Mouse (Mus musculus): ENCODE results near the gene Xndc1. TPM values are rescaled to one million over a fixed set of nuclear protein-coding genes. Genes with fewer than 3 reads are reported as not detected.

The Xndc1 gene
- polyA plus RNA-seq, 1 experiment from 2014 or later: 40.3 TPM

GRCm38 (mm10) chr7:102084041-102084696 lies 18.9 kb downstream of the Xndc1 start:
- ATAC-seq (replicated peaks): no peak
- H3K9me3 ChIP-seq: no peaks in the 10 kb centered on the region
- H3K36me3 ChIP-seq: peaks cover 52% of the 10 kb centered on the region
- no peak overlapping the region for H3K9ac ChIP-seq (replicated peaks)
- no peak overlapping the region for H3K4me2 ChIP-seq (replicated peaks)
- no peaks in the 10 kb centered on the region for H3K27me3 ChIP-seq
- H3K4me1 ChIP-seq: no peaks in the 10 kb centered on the region
- WGBS: 91% methylated on average over 26 of the region's 26 CpGs
- no peak overlapping the region for H3K4me3 ChIP-seq
- H3K27ac ChIP-seq (replicated peaks): no peak overlapping the region

DNA sequence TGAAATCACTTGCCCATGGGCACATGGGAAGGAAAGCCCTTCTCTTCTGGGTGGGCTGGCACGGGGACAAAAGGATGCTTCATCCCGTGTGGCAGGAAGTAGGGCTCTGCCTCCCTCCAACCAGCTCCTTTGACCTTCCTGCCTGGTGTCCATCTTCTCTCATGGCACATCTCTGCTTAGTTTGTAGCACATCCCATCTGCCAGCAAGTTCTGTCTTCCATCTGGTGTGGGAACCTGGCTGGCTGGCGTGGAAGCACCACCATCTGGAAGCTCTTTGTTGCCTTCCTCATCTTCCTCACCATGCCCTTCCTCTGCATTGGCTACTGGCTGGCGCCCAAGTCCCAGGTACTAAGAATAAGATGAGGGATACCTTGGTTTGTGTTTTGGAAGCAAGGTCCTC lies 22.0 kb downstream of the Xndc1 start:
- Histone ChIP-seq H3K4me2 (replicated peaks) (no peak overlapping the region), H3K27me3 (no peaks in the 10 kb centered on the region), H3K9ac (replicated peaks) (no peak overlapping the region), H3K9me3 (no peaks in the 10 kb centered on the region), H3K4me3 (no peak overlapping the region), H3K4me1 (no peaks in the 10 kb centered on the region), H3K27ac (replicated peaks) (no peak overlapping the region), H3K36me3 (peaks cover 29% of the 10 kb centered on the region)
- WGBS: 91% methylated on average over 4 of the region's 4 CpGs
- ATAC-seq (replicated peaks): no peak

- 0 out of 2 replicates have a peak, but pooled peaks cover 6% of the 10 kb centered on the region for H3K27me3 ChIP-seq
- no peaks in the 10 kb centered on the region for H3K9me3 ChIP-seq
- peaks cover 15% of the 10 kb centered on the region for H3K4me1 ChIP-seq
- WGBS: 4% methylated on average over 30 of the region's 30 CpGs
- H3K9ac ChIP-seq (replicated peaks): no peak overlapping the region
- ATAC-seq (replicated peaks): peak; percentile 57; the same call in 1 of the 2 replicates
- H3K27ac ChIP-seq (replicated peaks): no peak overlapping the region
- H3K4me2 ChIP-seq (replicated peaks): peak overlapping the region; percentile 41
- no peaks in the 10 kb centered on the region for H3K36me3 ChIP-seq
- H3K4me3 ChIP-seq: peak overlapping the region; percentile 20
Measured at GRCm38 (mm10) chr7:102099760-102100661, 34.7 kb downstream of the Xndc1 start.

DNA sequence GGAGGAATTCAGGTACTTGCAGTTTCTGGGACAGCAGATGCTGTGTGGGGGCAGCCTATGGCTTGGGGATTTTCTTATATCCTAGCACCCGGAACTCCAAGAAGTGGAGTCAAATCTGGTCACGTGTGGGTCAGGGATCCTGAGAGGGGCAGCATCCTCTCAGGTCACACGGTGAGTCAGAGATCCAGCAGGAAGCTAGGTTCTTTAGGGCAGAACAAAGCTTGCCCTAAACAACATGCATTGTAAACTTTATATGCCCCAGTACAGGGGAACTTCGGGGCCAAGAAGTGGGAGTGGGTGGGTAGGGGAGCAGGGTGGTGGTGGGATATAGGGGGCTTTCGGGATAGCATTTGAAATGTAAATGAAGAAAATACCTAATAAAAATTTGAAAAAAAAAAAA lies 35.6 kb downstream of the Xndc1 start:
- no peak overlapping the region for H3K9ac ChIP-seq (replicated peaks)
- no peak overlapping the region for H3K27ac ChIP-seq (replicated peaks)
- no peak overlapping the region for H3K4me2 ChIP-seq (replicated peaks)
- H3K4me1 ChIP-seq: peaks cover 15% of the 10 kb centered on the region
- H3K4me3 ChIP-seq: no peak overlapping the region
- ATAC-seq (replicated peaks): no peak
- H3K27me3 ChIP-seq: 0 out of 2 replicates have a peak, but pooled peaks cover 6% of the 10 kb centered on the region
- 62% methylated on average over 5 of the region's 5 CpGs for WGBS
- H3K9me3 ChIP-seq: no peaks in the 10 kb centered on the region
- H3K36me3 ChIP-seq: no peaks in the 10 kb centered on the region

DNA sequence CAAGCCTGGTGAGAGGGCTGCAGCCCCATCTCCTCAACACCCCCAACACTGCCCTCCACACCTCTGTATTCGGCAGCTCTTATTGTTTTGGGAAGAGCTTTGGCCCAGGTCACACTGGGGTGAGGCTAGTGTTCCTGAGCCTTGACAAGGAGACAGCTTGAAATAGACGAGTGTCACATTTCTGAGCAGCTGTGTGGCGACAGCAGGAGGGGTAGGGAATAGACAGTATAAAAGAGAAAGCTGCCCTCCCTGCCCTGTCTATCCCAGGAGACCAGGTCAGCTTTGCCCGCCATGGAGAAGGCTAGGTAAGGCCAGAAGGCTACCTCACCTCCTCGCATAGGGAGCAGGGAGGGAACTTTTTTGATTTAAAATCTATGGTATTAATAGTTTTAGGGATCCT lies 36.2 kb downstream of the Xndc1 start, which contains the start of gene Art1:
TSS of gene Art1 (plus strand) at position 257 of the 400 bp plus-strand sequence.
- H3K36me3 ChIP-seq: no peaks in the 10 kb centered on the region
- no peak within 1 kb of the TSS for H3K4me2 ChIP-seq (replicated peaks)
- no peak for ATAC-seq (replicated peaks)
- no peak within 1 kb of the TSS for H3K9ac ChIP-seq (replicated peaks)
- H3K4me3 ChIP-seq: no peak within 1 kb of the TSS
- 46% methylated on average over 5 of the region's 5 CpGs for WGBS
- H3K27me3 ChIP-seq: 0 out of 2 replicates have a peak, but pooled peaks cover 6% of the 10 kb centered on the region
- H3K9me3 ChIP-seq: no peaks in the 10 kb centered on the region
- no peak within 1 kb of the TSS for H3K27ac ChIP-seq (replicated peaks)
- peaks cover 15% of the 10 kb centered on the region for H3K4me1 ChIP-seq

DNA sequence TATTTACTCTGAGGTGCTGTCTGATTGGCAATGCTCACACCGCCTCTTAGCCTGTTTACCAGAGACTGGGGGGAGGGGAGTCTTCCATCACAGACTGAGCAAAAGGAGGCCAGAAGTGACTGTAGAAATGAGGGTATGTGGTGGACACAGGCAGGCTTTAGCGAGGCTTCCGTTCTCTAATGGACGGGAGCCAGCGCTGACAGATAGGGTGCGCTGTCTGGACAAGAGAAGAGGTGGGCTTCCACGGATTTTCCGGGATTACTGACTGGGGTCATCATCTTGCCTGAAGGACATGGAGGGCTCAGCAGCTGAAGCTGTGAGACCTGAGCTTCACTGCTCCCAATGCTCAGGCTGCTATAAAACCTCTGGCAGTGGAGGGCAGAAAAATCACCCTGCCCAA lies 36.9 kb downstream of the Xndc1 start:
- Histone ChIP-seq H3K4me3 (no peak overlapping the region), H3K27ac (replicated peaks) (no peak overlapping the region), H3K9me3 (no peaks in the 10 kb centered on the region), H3K4me2 (replicated peaks) (no peak overlapping the region), H3K9ac (replicated peaks) (no peak overlapping the region), H3K4me1 (peaks cover 23% of the 10 kb centered on the region), H3K36me3 (no peaks in the 10 kb centered on the region), H3K27me3 (0 out of 2 replicates have a peak, but pooled peaks cover 6% of the 10 kb centered on the region)
- ATAC-seq (replicated peaks): no peak
- 54% methylated on average over 8 of the region's 8 CpGs for WGBS

DNA sequence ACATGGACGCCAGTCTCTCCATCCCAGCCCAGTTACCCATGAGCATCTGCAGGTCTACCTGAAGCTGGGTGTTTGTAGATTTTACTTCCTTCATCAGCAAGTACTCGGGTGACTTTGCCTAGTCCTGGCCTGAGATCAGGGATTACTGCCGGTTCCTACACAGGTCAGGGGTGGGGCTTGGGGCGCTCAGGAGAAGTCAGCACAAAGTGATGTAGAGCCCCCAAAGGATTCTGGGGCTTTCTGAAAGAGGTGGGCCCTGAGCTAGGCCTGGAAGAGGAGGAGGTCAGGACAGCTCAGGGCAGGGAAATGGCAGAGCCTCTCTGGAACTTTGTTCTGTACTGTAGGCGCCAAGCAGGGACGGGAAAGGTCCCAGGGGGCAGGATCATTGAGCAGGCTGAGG lies 37.4 kb downstream of the Xndc1 start:
- no peak for ATAC-seq (replicated peaks)
- H3K9ac ChIP-seq (replicated peaks): no peak overlapping the region
- no peak overlapping the region for H3K4me3 ChIP-seq
- no peaks in the 10 kb centered on the region for H3K9me3 ChIP-seq
- H3K4me1 ChIP-seq: peaks cover 24% of the 10 kb centered on the region
- H3K36me3 ChIP-seq: no peaks in the 10 kb centered on the region
- WGBS: 46% methylated on average over 6 of the region's 6 CpGs
- no peak overlapping the region for H3K4me2 ChIP-seq (replicated peaks)
- H3K27ac ChIP-seq (replicated peaks): no peak overlapping the region
- 0 out of 2 replicates have a peak, but pooled peaks cover 6% of the 10 kb centered on the region for H3K27me3 ChIP-seq

DNA sequence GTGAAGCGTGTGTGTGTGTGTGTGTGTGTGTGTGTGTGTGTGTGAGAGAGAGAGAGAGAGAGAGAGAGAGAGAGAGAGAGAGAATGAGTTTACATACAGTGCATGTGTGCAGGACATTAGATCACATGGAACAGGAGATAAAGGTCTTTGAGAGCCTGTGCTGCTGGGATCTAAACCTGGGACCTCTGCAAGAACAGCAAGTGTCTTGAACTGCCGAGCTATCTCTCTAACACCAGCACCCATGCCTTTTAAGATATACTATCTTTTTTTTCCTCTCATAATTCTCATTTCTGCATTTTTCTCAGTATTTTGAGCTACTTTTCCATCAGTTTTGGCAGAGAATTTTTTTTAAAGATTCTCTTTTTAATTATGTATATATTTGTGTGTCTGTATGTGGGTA lies 38.2 kb downstream of the Xndc1 start:
- Histone ChIP-seq H3K9me3 (no peaks in the 10 kb centered on the region), H3K9ac (replicated peaks) (no peak overlapping the region), H3K4me3 (no peak overlapping the region), H3K36me3 (no peaks in the 10 kb centered on the region), H3K4me2 (replicated peaks) (no peak overlapping the region), H3K4me1 (peaks cover 24% of the 10 kb centered on the region), H3K27ac (replicated peaks) (no peak overlapping the region), H3K27me3 (0 out of 2 replicates have a peak, but pooled peaks cover 6% of the 10 kb centered on the region)
- ATAC-seq (replicated peaks): no peak
- 88% methylated on average over 2 of the region's 2 CpGs for WGBS

DNA sequence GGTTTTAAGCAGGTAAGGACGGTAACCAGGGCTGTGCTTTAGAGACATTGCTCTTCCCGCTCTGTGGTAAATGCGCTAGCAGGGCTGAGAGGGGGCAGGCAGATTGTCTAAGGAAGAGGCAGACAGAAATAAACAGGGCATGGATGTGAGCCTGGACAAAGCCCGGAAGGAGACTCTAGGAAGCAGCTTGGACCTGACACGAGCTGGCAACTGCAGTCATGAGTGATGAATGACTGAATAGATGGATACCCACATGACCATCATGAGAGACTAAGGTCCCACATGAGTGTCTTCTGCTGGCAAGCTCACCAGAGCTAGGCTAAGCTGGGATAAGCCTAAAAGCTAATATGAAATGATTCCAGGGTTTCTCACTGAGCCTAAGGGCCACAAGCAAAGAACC lies 38.8 kb downstream of the Xndc1 start:
- Histone ChIP-seq H3K4me3 (no peak overlapping the region), H3K27me3 (0 out of 2 replicates have a peak, but pooled peaks cover 3% of the 10 kb centered on the region), H3K9me3 (no peaks in the 10 kb centered on the region), H3K27ac (replicated peaks) (no peak overlapping the region), H3K4me2 (replicated peaks) (no peak overlapping the region), H3K9ac (replicated peaks) (no peak overlapping the region), H3K36me3 (no peaks in the 10 kb centered on the region), H3K4me1 (peaks cover 24% of the 10 kb centered on the region)
- 74% methylated on average over 5 of the region's 5 CpGs for WGBS
- ATAC-seq (replicated peaks): no peak

GRCm38 (mm10) chr7:102106700-102107141 lies 41.4 kb downstream of the Xndc1 start:
- H3K36me3 ChIP-seq: no peaks in the 10 kb centered on the region
- H3K4me1 ChIP-seq: peaks cover 8% of the 10 kb centered on the region; the same call in 1 of the 2 replicates
- H3K27me3 ChIP-seq: no peaks in the 10 kb centered on the region
- no peak overlapping the region for H3K9ac ChIP-seq (replicated peaks)
- 24% methylated on average over 23 of the region's 23 CpGs for WGBS
- H3K4me3 ChIP-seq: peak overlapping the region; percentile 21
- no peaks in the 10 kb centered on the region for H3K9me3 ChIP-seq
- H3K4me2 ChIP-seq (replicated peaks): peak overlapping the region; percentile 42
- ATAC-seq (replicated peaks): no peak
- no peak overlapping the region for H3K27ac ChIP-seq (replicated peaks)

GRCm38 (mm10) chr7:102108206-102108605 lies 42.9 kb downstream of the Xndc1 start:
- H3K9me3 ChIP-seq: no peaks in the 10 kb centered on the region
- H3K4me3 ChIP-seq: no peak overlapping the region
- ATAC-seq (replicated peaks): no peak
- H3K4me2 ChIP-seq (replicated peaks): no peak overlapping the region
- H3K36me3 ChIP-seq: no peaks in the 10 kb centered on the region
- 78% methylated on average over 1 of the region's 1 CpGs for WGBS
- H3K9ac ChIP-seq (replicated peaks): no peak overlapping the region
- no peaks in the 10 kb centered on the region for H3K27me3 ChIP-seq
- peaks cover 8% of the 10 kb centered on the region; the same call in 1 of the 2 replicates for H3K4me1 ChIP-seq
- no peak overlapping the region for H3K27ac ChIP-seq (replicated peaks)

GRCm38 (mm10) chr7:102109171-102109570 lies 43.9 kb downstream of the Xndc1 start, which contains the start of gene Art5:
Gene Art5, minus strand, starts transcription at chr7:102109489.
- no peak for ATAC-seq (replicated peaks)
- no peak within 1 kb of the TSS for H3K9ac ChIP-seq (replicated peaks)
- H3K9me3 ChIP-seq: no peaks in the 10 kb centered on the region
- 86% methylated on average over 7 of the region's 7 CpGs for WGBS
- peaks cover 8% of the 10 kb centered on the region; the same call in 1 of the 2 replicates for H3K4me1 ChIP-seq
- H3K27ac ChIP-seq (replicated peaks): no peak within 1 kb of the TSS
- no peak within 1 kb of the TSS for H3K4me2 ChIP-seq (replicated peaks)
- no peaks in the 10 kb centered on the region for H3K27me3 ChIP-seq
- no peak within 1 kb of the TSS for H3K4me3 ChIP-seq
- H3K36me3 ChIP-seq: no peaks in the 10 kb centered on the region
